9 mouse cellular contexts compared by ENCODE assay signal in the genomic region with DNA sequence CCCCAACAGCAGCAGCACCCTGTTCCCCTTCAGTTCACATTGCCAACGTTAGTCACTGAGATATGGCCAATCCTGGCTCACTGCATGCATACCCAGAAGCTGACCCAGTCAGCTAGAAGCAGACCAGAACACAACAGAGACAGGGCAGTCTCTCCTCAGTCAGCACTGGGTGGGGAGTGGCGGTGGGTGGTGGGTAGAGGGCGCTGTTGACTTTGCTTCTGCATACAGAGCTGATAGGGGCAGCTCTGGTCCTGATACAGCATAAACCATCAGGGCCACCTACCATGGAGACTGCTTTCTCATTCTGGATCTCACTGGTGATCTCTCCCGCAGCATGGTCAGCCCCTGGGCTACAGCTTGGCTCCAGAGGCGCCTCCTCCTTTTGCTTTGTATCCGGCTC. TPM values are rescaled to one million over a fixed set of nuclear protein-coding genes. Genes with fewer than 3 reads are reported as not detected.
DNase-seq lines count a peak whose midpoint lies in the region; ATAC-seq lines count a peak whose summit lies in the region.
"Had no signal": no experiment of that assay in that cellular context is flagged by ENCODE, and none has a peak within 500 bp of the region (broad histone marks: within the 10 kb centered on the region; RNA-seq: fewer than 3 reads in every experiment).

No protein-coding gene starts in this region.

- peaks cover 29% of the 10 kb centered on the region for H3K4me1 ChIP-seq in heart, embryonic 15.5 days (replicated peaks)

- peak overlapping the region; percentile 59 for H3K27ac ChIP-seq in heart, embryonic 15.5 days
- H3K27ac ChIP-seq: macrophage had no signal

- ATAC-seq in heart, embryonic 15.5 days (replicated peaks; ENCODE audit: insufficient number of reproducible peaks, insufficient read depth, low FRiP score, low read depth) = peak; percentile 40; the same call in 1 of the 2 replicates

- WGBS in heart, embryonic 15.5 days = 57% methylated on average over 6 of the region's 6 CpGs

- no peak overlapping the region for H3K4me3 ChIP-seq in heart, embryonic 15.5 days

- DNase-seq in adrenal gland, postnatal 10 days = peak; percentile 56
- DNase-seq in adrenal gland, adult 8-10 months = no peak
- peak; percentile 68 to 73 for DNase-seq in B cell, adult 2 months
- peak; percentile 61 for DNase-seq in lung, postnatal 14 days
- DNase-seq in Muller cell, postnatal 12 days (ENCODE audit: inconsistent ontology term) = no peak
- DNase-seq in urinary bladder, adult 18-20 months (ENCODE audit: low spot score in 2 of 2) = no peak
- no peak for DNase-seq in urinary bladder, postnatal 10 days (ENCODE audit: low spot score)

- H3K36me3 ChIP-seq in heart, embryonic 15.5 days = peaks cover 64% of the 10 kb centered on the region

- H3K4me2 ChIP-seq in heart, embryonic 15.5 days = no peak overlapping the region

- no peak overlapping the region for H3K9ac ChIP-seq in heart, embryonic 15.5 days

- no peaks in the 10 kb centered on the region for H3K9me3 ChIP-seq in heart, embryonic 15.5 days (replicated peaks)

- no peaks in the 10 kb centered on the region for H3K27me3 ChIP-seq in heart, embryonic 15.5 days

RNA-seq across cellular contexts. Expression of a gene that starts 20.7 kb away (rescaled TPM):
- total RNA-seq in adrenal gland, postnatal 10 days (2021) = 10 to 100 TPM; 46.1 to 56.6 TPM
- total RNA-seq in adrenal gland, adult 8-10 months (2022) = 10 to 100 TPM; 14.6 to 25.4 (median 22.3) TPM
- 89.9 and 105 TPM in 2 replicates for polyA plus RNA-seq in heart, embryonic 15.5 days (2015; fragmentation: Nextera tagmentation; extraction: Ambion mirVana)

RNA-seq across cellular contexts. Expression of a gene that starts 54.5 kb away (rescaled TPM):
- total RNA-seq in adrenal gland, postnatal 10 days (2021) = 10 to 100 TPM; 27.8 to 32.6 TPM
- total RNA-seq in adrenal gland, adult 8-10 months (2022) = 10 to 100 TPM; 15.2 to 23.8 (median 18.2) TPM
- 90.4 and 98.4 TPM in 2 replicates for polyA plus RNA-seq in heart, embryonic 15.5 days (2015; fragmentation: Nextera tagmentation; extraction: Ambion mirVana)

Comparison
In these comparisons a context has a peak if more than half of its experiments do, and no peak if none do; other contexts are left out.
1. DNase-seq: peak in adrenal gland, postnatal 10 days (single experiment), B cell, adult 2 months (2 of 2) and lung, postnatal 14 days (single experiment); none in adrenal gland, adult 8-10 months (single experiment), Muller cell, postnatal 12 days (single experiment), urinary bladder, adult 18-20 months (0 of 2) and urinary bladder, postnatal 10 days (single experiment).